Mouse (Mus musculus) embryonic fibroblast, embryonic 13.5 days (primary cell): ENCODE measurements around the gene Rabl3.

Source experiments
- CTCF ChIP-seq: IDR thresholded peaks from 2 replicates; pipeline ENCODE4 v1.5.1; 2011; ENCODE audit warnings: mild to moderate bottlenecking, control low read depth, low read length, moderate library complexity, borderline replicate concordance; ENCODE audit not compliant: insufficient read depth
- POLR2A ChIP-seq: IDR thresholded peaks from 2 replicates; pipeline ENCODE4 v1.6.1; 2011; ENCODE audit warnings: low read depth, mild to moderate bottlenecking, control low read depth, low read length, moderate library complexity

GRCm38 (mm10) chr16:37526688-37527223 lies 12.9 kb upstream of the Rabl3 start:
- TF ChIP-seq CTCF (no peak), POLR2A (no peak)
